Comparison of ENCODE assay signal across 33 mouse cellular contexts in genomic region chr1:179212295-179212694, GRCm38 (mm10).
DNase-seq lines count a peak whose midpoint lies in the region; ATAC-seq and TF ChIP-seq lines count a peak whose summit lies in the region.
"Had no signal": no experiment of that assay in that cellular context is flagged by ENCODE, and none has a peak within 500 bp of the region (broad histone marks: within the 10 kb centered on the region; RNA-seq: fewer than 3 reads in every experiment).

No protein-coding gene starts in this region.

- TF ChIP-seq CTCF in liver, postnatal 0 days (IDR thresholded peaks at IDR 0.05; ENCODE audit: low read depth), result no peak

- WGBS in hindbrain, embryonic 15.5 days, result 41% methylated on average over 7 of the region's 7 CpGs
- WGBS in hindbrain, embryonic 16.5 days, result 46% methylated on average over 7 of the region's 7 CpGs
- 49% methylated on average over 7 of the region's 7 CpGs for WGBS in liver, postnatal 0 days (ENCODE audit: insufficient replicate concordance)

- no peak overlapping the region for H3K9ac ChIP-seq in hindbrain, embryonic 15.5 days
- H3K9ac ChIP-seq in hindbrain, embryonic 16.5 days (ENCODE audit: low read depth, low read length), result no peak overlapping the region
- peak overlapping the region; percentile 21; the same call in 1 of the 2 replicates for H3K9ac ChIP-seq in liver, postnatal 0 days (replicated peaks)
- H3K9ac ChIP-seq: forebrain, embryonic 15.5 days; heart, embryonic 13.5 days; intestine, embryonic 15.5 days; limb, embryonic 13.5 days; liver, embryonic 12.5 days; midbrain, embryonic 13.5 days had no signal

- H3K4me2 ChIP-seq in hindbrain, embryonic 15.5 days, result no peak overlapping the region
- no peak overlapping the region for H3K4me2 ChIP-seq in hindbrain, embryonic 16.5 days (ENCODE audit: low read length)
- H3K4me2 ChIP-seq in liver, postnatal 0 days (ENCODE audit: low read depth, low read length), result no peak overlapping the region
- H3K4me2 ChIP-seq: forebrain, embryonic 15.5 days; heart, embryonic 13.5 days; intestine, embryonic 15.5 days; limb, embryonic 13.5 days; liver, embryonic 12.5 days; midbrain, embryonic 13.5 days had no signal

- no peaks in the 10 kb centered on the region for H3K36me3 ChIP-seq in hindbrain, embryonic 15.5 days
- no peaks in the 10 kb centered on the region for H3K36me3 ChIP-seq in hindbrain, embryonic 16.5 days (ENCODE audit: control insufficient read depth, insufficient read depth, low read length)
- no peaks in the 10 kb centered on the region for H3K36me3 ChIP-seq in liver, postnatal 0 days (replicated peaks; ENCODE audit: insufficient read depth, low read length)
- H3K36me3 ChIP-seq: forebrain, embryonic 10.5 days; forebrain, embryonic 15.5 days; heart, embryonic 13.5 days; intestine, embryonic 15.5 days; limb, embryonic 13.5 days; liver, embryonic 12.5 days; midbrain, embryonic 13.5 days had no signal

- peaks cover 10% of the 10 kb centered on the region; the same call in 1 of the 2 replicates for H3K4me1 ChIP-seq in hindbrain, embryonic 15.5 days (replicated peaks)
- no peaks in the 10 kb centered on the region for H3K4me1 ChIP-seq in hindbrain, embryonic 16.5 days (ENCODE audit: control insufficient read depth, insufficient read depth, low read depth, low read length)
- H3K4me1 ChIP-seq in liver, postnatal 0 days (ENCODE audit: insufficient read depth), result no peaks in the 10 kb centered on the region

- H3K27ac ChIP-seq in hindbrain, embryonic 15.5 days (replicated peaks), result 0 out of 2 replicates have a peak overlapping the region, but pooled peaks have one; percentile 25
- H3K27ac ChIP-seq in hindbrain, embryonic 16.5 days (ENCODE audit: low read depth, low read length), result no peak overlapping the region
- H3K27ac ChIP-seq in liver, postnatal 0 days (ENCODE audit: low read depth), result no peak overlapping the region
- H3K27ac ChIP-seq: forebrain, embryonic 15.5 days; gastrocnemius, adult 2 months; heart, adult 2 months; heart, embryonic 13.5 days; hindbrain, postnatal 0 days; intestine, embryonic 15.5 days; limb, embryonic 13.5 days; liver, embryonic 12.5 days; midbrain, embryonic 13.5 days had no signal

- no peak overlapping the region for H3K4me3 ChIP-seq in hindbrain, embryonic 15.5 days
- no peak overlapping the region for H3K4me3 ChIP-seq in hindbrain, embryonic 16.5 days (ENCODE audit: low read length)
- no peak overlapping the region for H3K4me3 ChIP-seq in liver, postnatal 0 days (ENCODE audit: low read depth, low read length)
- H3K4me3 ChIP-seq: forebrain, embryonic 10.5 days; forebrain, embryonic 15.5 days; gastrocnemius, adult 2 months; heart, adult 2 months; heart, embryonic 13.5 days; intestine, embryonic 15.5 days; limb, embryonic 13.5 days; liver, embryonic 12.5 days; megakaryocyte, embryonic 14.5 days; midbrain, embryonic 13.5 days had no signal

- ATAC-seq in hindbrain, embryonic 15.5 days (ENCODE audit: low FRiP score, low read depth), result no peak
- no peak for ATAC-seq in hindbrain, embryonic 16.5 days
- no peak for ATAC-seq in liver, postnatal 0 days
- ATAC-seq: activated CD4-positive, CD25-positive, alpha-beta regulatory T cell, adult 4 months; forebrain, embryonic 15.5 days; hindbrain, postnatal 0 days; intestine, embryonic 15.5 days; liver, embryonic 12.5 days; lung, postnatal 0 days; midbrain, embryonic 13.5 days had no signal

- peak; percentile 30 for DNase-seq in embryo, embryonic 11 days
- DNase-seq in embryo, embryonic 10.5 days (ENCODE audit: low spot score), result no peak
- no peak for DNase-seq in liver, postnatal 0 days
- DNase-seq in liver, result no peak
- DNase-seq in retina, embryonic 14.5 days (ENCODE audit: low spot score), result peak; percentile 33
- no peak for DNase-seq in urinary bladder, postnatal 25 days (ENCODE audit: low spot score)
- DNase-seq: adrenal gland, adult 2 months; cerebellum, adult 9-10 months; cerebellum, postnatal 36 days; gastrocnemius, adult 2 months; gastrocnemius, postnatal 36 days; heart, adult 2 months; heart, postnatal 10 days; kidney, postnatal 10 days; layer of hippocampus, adult 9-11 months; lung, adult 18-20 months; lung, postnatal 4 days; spleen, adult 18-20 months; thymus, postnatal 14 days had no signal

- no peaks in the 10 kb centered on the region for H3K9me3 ChIP-seq in hindbrain, embryonic 15.5 days
- H3K9me3 ChIP-seq in hindbrain, embryonic 16.5 days (ENCODE audit: control insufficient read depth, low read length), result no peaks in the 10 kb centered on the region
- H3K9me3 ChIP-seq in liver, postnatal 0 days (ENCODE audit: low read length), result no peaks in the 10 kb centered on the region
- H3K9me3 ChIP-seq: forebrain, embryonic 10.5 days; forebrain, embryonic 15.5 days; heart, embryonic 13.5 days; intestine, embryonic 15.5 days; limb, embryonic 13.5 days; liver, embryonic 12.5 days; midbrain, embryonic 13.5 days had no signal

- TF ChIP-seq EP300 in liver, postnatal 0 days (IDR thresholded peaks at IDR 0.05; ENCODE audit: low read depth), result no peak

- no peaks in the 10 kb centered on the region for H3K27me3 ChIP-seq in hindbrain, embryonic 15.5 days
- no peaks in the 10 kb centered on the region for H3K27me3 ChIP-seq in hindbrain, embryonic 16.5 days (replicated peaks; ENCODE audit: control insufficient read depth, insufficient read depth, low read length)
- H3K27me3 ChIP-seq in liver, postnatal 0 days (ENCODE audit: insufficient read depth, low read length), result no peaks in the 10 kb centered on the region
- H3K27me3 ChIP-seq: CH12.LX; forebrain, embryonic 15.5 days; heart, embryonic 13.5 days; intestine, embryonic 15.5 days; liver, embryonic 12.5 days had no signal

Comparison
In these comparisons a context has a peak if more than half of its experiments do, and no peak if none do; other contexts are left out.
1. DNase-seq: peak in embryo, embryonic 11 days (single experiment) and retina, embryonic 14.5 days (single experiment); none in embryo, embryonic 10.5 days (single experiment), liver, postnatal 0 days (single experiment), liver (single experiment) and urinary bladder, postnatal 25 days (single experiment).